Mouse (Mus musculus) MEL (cell line): ENCODE data around the gene Frrs1. TPM values are rescaled to one million over a fixed set of nuclear protein-coding genes. Genes with fewer than 3 reads are reported as not detected.

ENCODE experiments used
- DNase-seq: peaks from one replicate; pipeline ENCODE4 v3.0.0; 2011; ENCODE audit warnings: low read depth, low spot score
- H3K27ac ChIP-seq: 2 replicates; pipeline ENCODE4 v1.5.1; 2012; ENCODE audit warnings: low read depth, mild to moderate bottlenecking, control low read depth, low read length, moderate library complexity; ENCODE audit not compliant: control insufficient read depth
- H3K27me3 ChIP-seq, 2 experiments: fragments of 150-350 bp in 1 of 2; sonication (generic) in 1 of 2; 2 replicates each; pipeline ENCODE4 v1.6.1; 2012; ENCODE audit warnings: low read length in 2 of 2, mild to moderate bottlenecking in 2 of 2, improper control_type of control experiment in 1 of 2, moderate library complexity in 1 of 2; ENCODE audit not compliant: insufficient read depth in 2 of 2, control insufficient read depth in 1 of 2
- H3K36me3 ChIP-seq, 2 experiments: 2 replicates each; pipeline ENCODE4 v1.6.1; 2012 to 2014; ENCODE audit warnings: low read length in 2 of 2, improper control_type of control experiment in 1 of 2, inconsistent platforms in 1 of 2, mild to moderate bottlenecking in 1 of 2; ENCODE audit not compliant: insufficient read depth in 2 of 2, control insufficient read depth in 1 of 2
- H3K4me1 ChIP-seq, 2 experiments: fragments of 150-350 bp in 1 of 2; sonication (generic) in 1 of 2; 2 replicates each; pipeline ENCODE4 v1.6.1; 2012; ENCODE audit warnings: low read length in 2 of 2, improper control_type of control experiment in 1 of 2, mild to moderate bottlenecking in 1 of 2; ENCODE audit not compliant: insufficient read depth in 2 of 2, control insufficient read depth in 1 of 2
- H3K4me3 ChIP-seq, 2 experiments: fragments of 150-350 bp in 1 of 2; sonication (generic) in 1 of 2; 2 replicates each; pipeline ENCODE4 v1.5.1; 2012; ENCODE audit warnings: low read depth in 2 of 2, low read length in 2 of 2, mild to moderate bottlenecking in 2 of 2, moderate library complexity in 2 of 2, control low read depth in 1 of 2, improper control_type of control experiment in 1 of 2; ENCODE audit not compliant: control insufficient read depth in 1 of 2, insufficient read depth in 1 of 2
- H3K79me2 ChIP-seq: 2 replicates; pipeline ENCODE4 v1.6.1; 2012; ENCODE audit warnings: mild to moderate bottlenecking, low read length, moderate library complexity; ENCODE audit not compliant: control insufficient read depth, poor library complexity, insufficient read depth
- H3K9ac ChIP-seq: 2 replicates; pipeline ENCODE4 v1.6.1; 2012; ENCODE audit warnings: low read depth, mild to moderate bottlenecking, control low read depth, low read length, moderate library complexity; ENCODE audit not compliant: control insufficient read depth, poor library complexity, severe bottlenecking
- H3K9me3 ChIP-seq: fragments of 150-350 bp; sonication (generic); replicated peaks from 2 replicates; pipeline ENCODE4 v1.6.1; 2012; ENCODE audit warnings: mild to moderate bottlenecking, low read length, improper control_type of control experiment, moderate library complexity; ENCODE audit not compliant: insufficient read depth
- BHLHE40 ChIP-seq: IDR thresholded peaks from 2 replicates; pipeline ENCODE4 v1.6.1; 2012; ENCODE audit warnings: low read depth, mild to moderate bottlenecking, inconsistent platforms, low read length, improper control_type of control experiment, borderline replicate concordance
- CHD1 ChIP-seq: IDR thresholded peaks from 2 replicates; pipeline ENCODE4 v1.6.1; 2012; ENCODE audit warnings: low read depth, mild to moderate bottlenecking, inconsistent platforms, low read length, improper control_type of control experiment
- CTCF ChIP-seq, 3 experiments: IDR thresholded peaks in 2 of 3; conservative IDR thresholded peaks in 1 of 3; 2 replicates each; pipeline ENCODE4 v1.5.1; 2011 to 2012; ENCODE audit warnings: low read length in 3 of 3, low read depth in 2 of 3, mild to moderate bottlenecking in 2 of 3, improper control_type of control experiment in 1 of 3, inconsistent platforms in 1 of 3, mixed read lengths in 1 of 3, moderate library complexity in 1 of 3; ENCODE audit not compliant: control insufficient read depth in 1 of 3, insufficient read depth in 1 of 3, poor library complexity in 1 of 3, severe bottlenecking in 1 of 3
- E2F4 ChIP-seq: IDR thresholded peaks from 2 replicates; pipeline ENCODE4 v1.6.1; 2011; ENCODE audit warnings: low read depth, low read length, improper control_type of control experiment, borderline replicate concordance
- EP300 ChIP-seq, 2 experiments: IDR thresholded peaks; 2 replicates each; pipeline ENCODE4 v1.6.1; 2011; ENCODE audit warnings: improper control_type of control experiment in 2 of 2, low read length in 2 of 2, low read depth in 1 of 2, mild to moderate bottlenecking in 1 of 2
- GATA1 ChIP-seq: IDR thresholded peaks from 2 replicates; pipeline ENCODE4 v1.6.1; 2011; ENCODE audit warnings: low read depth, low read length, improper control_type of control experiment
- MEF2A ChIP-seq: IDR thresholded peaks from 2 replicates; pipeline ENCODE4 v1.6.1; 2014; ENCODE audit warnings: low read depth, mild to moderate bottlenecking, inconsistent platforms, low read length, improper control_type of control experiment; ENCODE audit not compliant: poor library complexity, insufficient replicate concordance, severe bottlenecking; ENCODE audit errors: extremely low read depth
- MYB ChIP-seq: IDR thresholded peaks from 2 replicates; pipeline ENCODE4 v1.6.1; 2011; ENCODE audit warnings: mild to moderate bottlenecking, low read depth, low read length, improper control_type of control experiment
- POLR2A ChIP-seq, 2 experiments: IDR thresholded peaks; 2 replicates each; pipeline ENCODE4 v1.6.1; 2011 to 2012; ENCODE audit warnings: low read length in 2 of 2, mild to moderate bottlenecking in 2 of 2, control low read depth in 1 of 2, improper control_type of control experiment in 1 of 2, low read depth in 1 of 2, moderate library complexity in 1 of 2; ENCODE audit not compliant: control insufficient read depth in 1 of 2, insufficient read depth in 1 of 2, poor library complexity in 1 of 2
- POLR2AphosphoS5 ChIP-seq: IDR thresholded peaks from 2 replicates; pipeline ENCODE4 v1.6.1; 2012; ENCODE audit warnings: low read depth, borderline replicate concordance, mild to moderate bottlenecking, inconsistent platforms, low read length, moderate library complexity, mixed read lengths
- TAL1 ChIP-seq: IDR thresholded peaks from 2 replicates; pipeline ENCODE4 v1.6.1; 2012; ENCODE audit warnings: mild to moderate bottlenecking, inconsistent platforms, low read length, moderate library complexity, mixed read lengths
- TBP ChIP-seq: IDR thresholded peaks from 2 replicates; pipeline ENCODE4 v1.8.0; 2011; ENCODE audit warnings: low read depth, low read length, improper control_type of control experiment
- USF1 ChIP-seq: IDR thresholded peaks from 2 replicates; pipeline ENCODE4 v1.6.1; 2014; ENCODE audit warnings: low read depth, mild to moderate bottlenecking, inconsistent platforms, low read length, improper control_type of control experiment, moderate library complexity
- ZMIZ1 ChIP-seq: IDR thresholded peaks from 2 replicates; pipeline ENCODE4 v1.6.1; 2012; ENCODE audit warnings: low read depth, mild to moderate bottlenecking, inconsistent platforms, low read length, improper control_type of control experiment, moderate library complexity
- polyA plus RNA-seq, 2 experiments: library from polyadenylated mRNA; stranded (reverse) in 1 of 2; unstranded in 1 of 2; fragments of >175 nt in 1 of 2; fragments of >200 nt in 1 of 2; gene quantifications; 2 replicates each; pipeline versions ENCODE4 v1.2.1 to v1.2.4; 2012; ENCODE audit warnings: low replicate concordance in 2 of 2, low read depth in 1 of 2; ENCODE audit not compliant: insufficient read length in 2 of 2, insufficient read depth in 1 of 2, missing spikeins in 1 of 2
- total RNA-seq: library from RNA; depleted of rRNA; stranded (reverse); fragments of 300-350 nt; gene quantifications from 2 replicates; pipeline ENCODE4 v1.2.3, GENCODE M21; 2012

Gene Frrs1
- total and polyA plus RNA-seq, 3 experiments, result 78.5 to 625 (median 84.6) TPM

- Histone ChIP-seq H3K4me3 (no peak overlapping the region), H3K27me3 (peaks cover 10 to 17% of the 10 kb centered on the region in 2 experiments), H3K36me3 (no peaks in the 10 kb centered on the region), H3K27ac (no peak overlapping the region), H3K9me3 (no peaks in the 10 kb centered on the region), H3K4me1 (no peaks in the 10 kb centered on the region), H3K79me2 (no peaks in the 10 kb centered on the region), H3K9ac (no peak overlapping the region)
- TF ChIP-seq POLR2AphosphoS5 (no peak), EP300 (IDR thresholded peaks at IDR 0.05; ENCODE audit: low read depth in 1 of 2, low read length in 2 of 2) (no peak), USF1 (no peak)
- no peak for DNase-seq
Measured at GRCm38 (mm10) chr3:116940804-116941558, 81.7 kb downstream of the Frrs1 start.

GRCm38 (mm10) chr3:116941559-116942117, 82.4 kb downstream of the Frrs1 start:
- Histone ChIP-seq H3K4me1 (no peaks in the 10 kb centered on the region), H3K4me3 (no peak overlapping the region), H3K9me3 (no peaks in the 10 kb centered on the region), H3K79me2 (no peaks in the 10 kb centered on the region), H3K9ac (no peak overlapping the region), H3K27me3 (peaks cover 10 to 17% of the 10 kb centered on the region in 2 experiments), H3K27ac (no peak overlapping the region), H3K36me3 (no peaks in the 10 kb centered on the region)
- TF ChIP-seq ZMIZ1 (no peak), POLR2A (IDR thresholded peaks at IDR 0.05; ENCODE audit: control insufficient read depth in 1 of 2, insufficient read depth in 1 of 2, low read depth in 1 of 2, low read length in 2 of 2, poor library complexity in 1 of 2) (no peak), POLR2AphosphoS5 (no peak), TAL1 (no peak), TBP (no peak), GATA1 (no peak), MYB (no peak), BHLHE40 (no peak), CHD1 (no peak), CTCF (IDR thresholded peaks at IDR 0.05 in 2 of 3, conservative IDR thresholded peaks at IDR 0.05 in 1 of 3; ENCODE audit: control insufficient read depth in 1 of 3, insufficient read depth in 1 of 3, low read depth in 2 of 3, low read length in 3 of 3, poor library complexity in 1 of 3, severe bottlenecking in 1 of 3) (no peak), MEF2A (no peak), E2F4 (no peak)
- DNase-seq, result no peak
